Mouse (Mus musculus) liver, embryonic 14.5 days (tissue): ENCODE measurements around the gene Scyl2. TPM values are rescaled to one million over a fixed set of nuclear protein-coding genes. Genes with fewer than 3 reads are reported as not detected.
"Not testable (repeated sequence)": the region's sequence is repeated elsewhere in the genome, so short reads cannot be mapped to it uniquely, and the experiment has no call there.

Experiments used
- ATAC-seq: fragments of 200-750 bp; cut with Nextera tagmentation; 2 replicates; pipeline ENCODE4 v1.8.0; 2017; ENCODE audit warnings: moderate number of reproducible peaks, mild to moderate bottlenecking, moderate library complexity; ENCODE audit not compliant: insufficient read depth
- DNase-seq, 3 experiments: peaks; one replicate each; pipeline ENCODE4 v3.0.0-alpha.2; 2012 to 2013; ENCODE audit warnings: low read depth in 3 of 3, low spot score in 3 of 3
- H3K27ac ChIP-seq: fragments of 300-500 bp; sonication (generic); 2 replicates; pipeline ENCODE4 v1.5.1; 2014; ENCODE audit warnings: moderate library complexity, mild to moderate bottlenecking, control low read depth, inconsistent platforms
- H3K27me3 ChIP-seq: fragments of 300-500 bp; sonication (generic); 2 replicates; pipeline ENCODE4 v1.6.1; 2014; ENCODE audit warnings: mild to moderate bottlenecking, low read length, moderate library complexity; ENCODE audit not compliant: control insufficient read depth, insufficient read depth
- H3K36me3 ChIP-seq: fragments of 300-500 bp; sonication (generic); replicated peaks from 2 replicates; pipeline ENCODE4 v1.6.1; 2014; ENCODE audit warnings: low read depth; ENCODE audit not compliant: control insufficient read depth, insufficient read depth
- H3K4me1 ChIP-seq, 2 experiments: fragments of 200-500 bp in 1 of 2; fragments of 300-500 bp in 1 of 2; sonication (generic) in 1 of 2; replicated peaks; 2 replicates each; pipeline ENCODE4 v1.6.1; 2012 to 2014; ENCODE audit warnings: antibody characterized with exemption in 1 of 2, inconsistent platforms in 1 of 2, low read length in 1 of 2; ENCODE audit not compliant: control insufficient read depth in 2 of 2, insufficient read depth in 2 of 2
- H3K4me2 ChIP-seq: fragments of 300-500 bp; sonication (generic); 2 replicates; pipeline ENCODE4 v1.6.1; 2014; ENCODE audit warnings: low read depth, mild to moderate bottlenecking, control low read depth, moderate library complexity
- H3K4me3 ChIP-seq, 2 experiments: fragments of 200-500 bp in 1 of 2; fragments of 300-500 bp in 1 of 2; sonication (generic) in 1 of 2; 2 replicates each; pipeline ENCODE4 v1.5.1; 2012 to 2014; ENCODE audit warnings: low read depth in 2 of 2, low read length in 2 of 2, mild to moderate bottlenecking in 2 of 2, control low read depth in 1 of 2, inconsistent platforms in 1 of 2, moderate library complexity in 1 of 2; ENCODE audit not compliant: insufficient read depth in 1 of 2
- H3K9ac ChIP-seq: fragments of 300-500 bp; sonication (generic); replicated peaks from 2 replicates; pipeline ENCODE4 v1.6.1; 2014; ENCODE audit warnings: mild to moderate bottlenecking, control low read depth, moderate library complexity
- H3K9me3 ChIP-seq: fragments of 300-500 bp; sonication (generic); 2 replicates; pipeline ENCODE4 v1.6.1; 2016; ENCODE audit warnings: low read length, mixed read lengths; ENCODE audit not compliant: control insufficient read depth
- CTCF ChIP-seq: IDR thresholded peaks from 2 replicates; pipeline ENCODE4 v1.5.1; 2016; ENCODE audit warnings: antibody characterized with exemption, low read depth, control low read depth
- EP300 ChIP-seq: IDR thresholded peaks from 2 replicates; pipeline ENCODE4 v1.6.1; 2016; ENCODE audit warnings: antibody characterized with exemption, low read depth
- WGBS: fragments of 180-500 bp; shearing (Covaris S2); extraction: QIAGEN DNeasy Blood & Tissue Kit; methylation state at CpG from one replicate; pipeline ENCODE4 v1.1.7; 2014; ENCODE audit not compliant: insufficient replicate concordance; 5-methylcytosine and 5-hydroxymethylcytosine counted together
- polyA plus RNA-seq, 2 experiments: library from polyadenylated mRNA; depleted of rRNA in 1 of 2; stranded (reverse) in 1 of 2; unstranded in 1 of 2; fragments of >200 nt; fragmentation: Nextera tagmentation in 1 of 2; extraction: Ambion mirVana in 1 of 2; gene quantifications; 2 replicates each; pipeline versions ENCODE4 v1.2.1 to v1.2.3; 2012 to 2014

Gene Scyl2
- polyA plus RNA-seq, 2 experiments: 6.8 to 10.2 TPM

DNA sequence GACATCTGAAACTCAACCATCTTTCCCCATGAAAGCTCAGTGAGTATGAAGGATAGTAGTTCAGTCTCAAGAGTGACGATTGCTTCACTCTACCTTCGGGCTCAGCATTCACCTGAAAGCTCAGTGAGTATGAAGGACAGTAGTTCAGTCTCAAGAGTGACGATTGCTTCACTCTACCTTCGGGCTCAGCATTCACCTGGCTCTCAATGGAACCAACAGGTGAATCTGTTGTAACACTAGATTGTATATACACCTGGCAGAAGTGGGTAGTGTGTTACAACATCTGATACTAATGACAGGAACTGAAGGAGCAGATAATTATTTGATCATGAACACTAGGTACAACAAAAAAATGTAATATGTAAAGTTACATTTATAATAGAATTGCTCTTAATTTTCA is 4.4 kb downstream of the Scyl2 start:
- H3K27me3 ChIP-seq: no peaks in the 10 kb centered on the region
- H3K9me3 ChIP-seq: no peaks in the 10 kb centered on the region
- TF ChIP-seq CTCF (no peak), EP300 (no peak)
- peaks cover 9 to 27% of the 10 kb centered on the region in 2 experiments for H3K4me1 ChIP-seq
- DNase-seq: no peak
- H3K4me2 ChIP-seq: no peak overlapping the region
- whole genome bisulfite sequencing: 78% methylated on average over 4 of the region's 4 CpGs
- no peak overlapping the region for H3K9ac ChIP-seq
- no peak overlapping the region for H3K4me3 ChIP-seq
- no peaks in the 10 kb centered on the region for H3K36me3 ChIP-seq
- no peak overlapping the region for H3K27ac ChIP-seq
- no peak for ATAC-seq

DNA sequence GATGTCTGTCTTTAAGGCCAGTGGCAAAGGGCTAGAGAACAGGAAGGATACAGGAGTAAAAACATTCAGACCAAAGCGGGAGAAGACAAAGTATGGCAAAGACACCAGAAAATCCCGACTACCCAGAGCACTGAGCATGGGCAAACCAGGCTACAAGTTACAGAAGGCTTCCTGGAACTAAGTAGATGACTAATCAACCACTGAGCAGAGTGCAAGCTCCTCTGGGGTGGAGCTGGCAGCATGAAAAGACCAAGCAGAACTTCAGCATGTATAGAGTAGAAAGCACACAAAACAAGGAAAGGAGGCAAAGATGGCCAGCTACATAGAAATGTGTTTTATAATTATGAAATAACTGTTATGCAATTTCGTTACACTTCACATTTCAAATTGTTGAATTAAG is 5.6 kb downstream of the Scyl2 start:
- H3K27ac ChIP-seq: no peak overlapping the region
- no peaks in the 10 kb centered on the region for H3K36me3 ChIP-seq
- TF ChIP-seq EP300: no peak
- TF ChIP-seq CTCF: no peak
- no peak overlapping the region for H3K4me2 ChIP-seq
- H3K9me3 ChIP-seq: no peaks in the 10 kb centered on the region
- H3K27me3 ChIP-seq: no peaks in the 10 kb centered on the region
- H3K9ac ChIP-seq: no peak overlapping the region
- H3K4me3 ChIP-seq: no peak overlapping the region
- H3K4me1 ChIP-seq: peaks cover 7 to 22% of the 10 kb centered on the region in 2 experiments
- WGBS: 59% methylated on average over 3 of the region's 3 CpGs
- ATAC-seq: no peak
- no peak for DNase-seq

DNA sequence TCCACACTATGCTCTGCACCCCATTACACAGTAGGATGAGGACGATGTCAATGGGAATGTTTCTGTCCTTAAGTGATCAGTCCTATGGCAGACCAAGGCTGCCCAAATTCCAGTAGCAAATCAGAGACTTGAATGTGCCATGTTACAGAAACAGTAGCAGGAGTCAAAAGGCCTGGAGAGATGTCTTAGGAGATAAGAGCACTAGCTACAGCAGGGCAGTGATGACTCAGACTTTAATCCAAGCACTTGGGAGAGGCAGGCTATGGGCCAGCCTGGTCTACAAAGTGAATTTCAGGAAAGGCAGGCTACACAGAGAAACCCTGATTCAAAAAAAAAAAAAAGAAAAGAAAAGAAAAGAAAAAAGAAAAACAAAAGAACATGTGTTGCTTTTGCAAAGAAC is 6.6 kb downstream of the Scyl2 start:
- no peaks in the 10 kb centered on the region for H3K36me3 ChIP-seq
- no peaks in the 10 kb centered on the region for H3K27me3 ChIP-seq
- no peak overlapping the region for H3K9ac ChIP-seq
- TF ChIP-seq CTCF: no peak
- no peak for DNase-seq
- no peak overlapping the region for H3K4me2 ChIP-seq
- H3K4me3 ChIP-seq: no peak overlapping the region
- no peaks in the 10 kb centered on the region for H3K9me3 ChIP-seq
- H3K4me1 ChIP-seq: peaks cover 3 to 18% of the 10 kb centered on the region in 2 experiments
- H3K27ac ChIP-seq: no peak overlapping the region
- WGBS: 86% methylated on average over 1 of the region's 1 CpGs
- no peak for ATAC-seq

DNA sequence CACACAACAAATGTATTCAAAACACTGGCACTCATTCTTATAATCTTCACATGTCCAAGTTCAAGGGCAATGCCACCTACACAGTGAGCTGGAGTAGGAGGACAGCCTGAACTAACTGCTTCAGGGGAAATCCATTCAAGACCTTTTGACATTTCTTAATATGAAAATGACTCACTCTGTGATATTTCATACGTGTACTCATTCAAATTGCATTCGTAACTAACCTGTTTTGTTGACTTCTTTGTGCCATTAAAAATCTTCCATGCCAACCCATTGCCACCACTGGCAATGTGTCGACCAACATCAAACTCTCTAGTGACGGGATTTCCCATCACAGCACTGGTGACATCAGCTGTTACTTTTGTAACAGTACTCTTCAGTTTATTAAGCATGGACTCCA is 8.0 kb downstream of the Scyl2 start:
- WGBS: 83% methylated on average over 4 of the region's 4 CpGs
- TF ChIP-seq CTCF (no peak), EP300 (no peak)
- Histone ChIP-seq H3K4me3 (no peak overlapping the region), H3K9ac (no peak overlapping the region), H3K27ac (no peak overlapping the region), H3K27me3 (no peaks in the 10 kb centered on the region), H3K36me3 (no peaks in the 10 kb centered on the region), H3K4me2 (no peak overlapping the region), H3K4me1 (peaks cover 3 to 16% of the 10 kb centered on the region in 2 experiments; a peak in 3 of 4 replicates), H3K9me3 (no peaks in the 10 kb centered on the region)
- ATAC-seq (no peak), DNase-seq (no peak)

DNA sequence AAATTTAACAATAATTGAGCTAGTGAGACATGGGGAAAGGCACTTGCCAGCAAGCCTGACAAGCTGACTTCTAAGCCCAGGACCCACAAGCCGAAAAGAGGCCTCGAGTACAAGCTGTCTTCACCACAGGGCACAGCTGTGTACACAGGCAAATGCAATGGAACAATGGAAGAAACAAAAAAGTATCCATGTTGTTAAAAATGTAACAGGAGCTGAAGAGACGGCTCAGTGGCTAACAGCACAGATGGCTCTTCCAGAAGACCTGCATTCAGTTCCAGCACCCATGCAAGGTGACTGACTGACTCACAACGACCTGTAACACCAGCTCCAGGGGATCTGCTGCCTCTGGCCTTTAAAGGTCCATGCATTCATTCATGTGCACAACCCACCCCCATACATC is 9.5 kb downstream of the Scyl2 start:
- Histone ChIP-seq H3K36me3 (no peaks in the 10 kb centered on the region), H3K27ac (no peak overlapping the region), H3K4me3 (no peak overlapping the region), H3K4me2 (no peak overlapping the region), H3K27me3 (no peaks in the 10 kb centered on the region), H3K9ac (no peak overlapping the region), H3K9me3 (no peaks in the 10 kb centered on the region), H3K4me1 (peaks cover 0 to 7% of the 10 kb centered on the region in 2 experiments; a peak in 3 of 4 replicates)
- ATAC-seq (no peak), DNase-seq (no peak)
- TF ChIP-seq CTCF (no peak), EP300 (no peak)
- WGBS: 64% methylated on average over 4 of the region's 4 CpGs

DNA sequence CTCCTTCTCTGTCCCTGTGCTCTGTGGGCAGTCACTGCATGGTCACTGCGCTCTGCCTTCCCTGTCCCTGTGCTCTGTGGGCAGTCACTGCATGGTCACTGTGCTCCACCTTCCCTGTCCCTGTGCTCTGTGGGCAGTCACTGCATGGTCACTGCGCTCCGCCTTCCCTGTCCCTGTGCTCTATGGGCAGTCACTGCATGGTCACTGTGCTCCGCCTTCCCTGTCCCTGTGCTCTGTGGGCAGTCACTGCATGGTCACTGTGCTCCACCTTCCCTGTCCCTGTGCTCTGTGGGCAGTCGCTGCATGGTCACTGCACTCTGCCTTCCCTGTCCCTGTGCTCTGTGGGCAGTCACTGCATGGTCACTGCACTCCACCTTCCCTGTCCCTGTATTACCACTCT is 15.7 kb downstream of the Scyl2 start:
- not testable (repeated sequence) for H3K4me3 ChIP-seq, H3K27me3 ChIP-seq, H3K4me1 ChIP-seq, H3K27ac ChIP-seq, H3K36me3 ChIP-seq, ATAC-seq, H3K9ac ChIP-seq, DNase-seq, H3K9me3 ChIP-seq, H3K4me2 ChIP-seq
- WGBS: 85% methylated on average over 5 of the region's 5 CpGs
